Mouse (Mus musculus) ZHBTc4 (cell line): ENCODE measurements at regions not wholly inside any gene's neighbourhood (a gene's known extent, or its start where the extent isn't known, plus 50 kb on each side); places are given as distances from the start of the nearest gene placed in this dataset.

Experiments
- DNase-seq: peaks from one replicate; pipeline ENCODE4 v3.0.0-alpha.2; 2011; ENCODE audit warnings: low read depth, low spot score

DNA sequence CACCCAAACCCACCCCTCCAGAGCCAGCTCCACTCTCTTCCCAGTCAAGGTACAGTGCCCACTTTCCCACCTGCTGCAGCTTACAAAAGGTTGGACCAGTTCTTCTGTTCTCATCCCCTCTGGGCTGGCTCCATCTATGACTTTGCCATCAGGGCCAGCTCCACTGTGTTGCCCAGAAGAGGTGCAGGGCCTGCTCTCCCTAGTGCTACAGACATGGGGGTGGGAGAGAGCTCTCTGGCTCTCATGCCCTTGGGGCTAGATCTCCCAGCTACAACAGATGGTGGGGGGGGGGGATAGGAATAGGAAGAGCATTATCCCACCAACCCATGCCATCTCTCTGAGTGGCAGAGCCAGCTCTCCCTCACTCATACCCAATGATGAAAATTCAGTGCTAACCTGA is 219.6 kb upstream of the G2e3 start:
- DNase-seq: no peak

DNA sequence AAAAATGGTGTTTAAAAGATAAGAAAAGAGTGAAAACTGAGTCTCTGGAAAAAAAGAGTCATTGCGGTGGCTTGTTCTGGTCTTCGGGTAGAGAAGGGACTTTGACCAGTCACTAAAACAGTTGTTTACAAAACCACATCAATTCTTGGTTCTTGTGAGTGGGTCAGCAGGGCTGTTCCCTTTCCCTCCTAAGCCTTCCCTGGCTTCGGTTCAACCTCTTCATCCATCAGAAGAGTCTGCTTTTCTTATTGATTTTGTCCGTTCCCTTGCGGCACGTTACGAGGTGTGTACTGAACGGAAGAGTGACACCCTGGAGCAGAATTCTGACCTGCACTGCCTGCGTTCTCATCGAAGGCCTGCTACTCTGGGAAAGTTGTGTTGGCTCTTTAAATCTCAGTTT is 229.1 kb upstream of the G2e3 start:
- DNase-seq: no peak

DNA sequence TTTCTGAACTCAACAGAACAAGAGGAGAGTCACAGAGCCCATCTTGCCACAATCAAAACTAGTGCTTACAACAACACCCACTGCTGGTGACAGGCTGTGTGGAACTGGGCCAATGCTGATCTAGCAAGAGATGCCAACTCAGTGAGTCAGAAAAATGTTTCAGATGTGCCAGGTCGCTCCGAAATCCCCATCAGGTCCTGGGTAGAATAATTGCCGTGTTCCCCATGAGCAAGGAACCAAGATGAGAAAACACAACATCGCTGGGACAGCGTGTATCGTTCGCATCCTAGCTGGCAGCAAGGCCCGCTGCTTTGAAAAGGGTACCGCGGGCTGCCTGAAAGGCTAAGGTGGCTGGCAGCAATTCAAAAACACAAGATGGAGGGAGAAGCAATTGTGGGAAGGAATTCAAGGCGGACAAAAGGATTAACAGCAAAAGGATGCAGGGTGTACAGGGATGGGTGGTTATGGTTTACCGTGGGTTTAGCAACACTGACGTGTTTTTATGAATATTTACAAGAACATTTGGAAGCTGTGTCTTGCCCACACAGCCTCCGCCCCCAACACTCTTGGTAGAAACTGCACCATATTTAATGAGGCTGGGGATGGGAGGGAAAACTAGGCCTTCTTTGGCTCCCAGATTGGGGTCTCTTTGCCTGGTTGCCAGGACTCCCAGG is 229.7 kb upstream of the G2e3 start:
- DNase-seq: no peak

DNA sequence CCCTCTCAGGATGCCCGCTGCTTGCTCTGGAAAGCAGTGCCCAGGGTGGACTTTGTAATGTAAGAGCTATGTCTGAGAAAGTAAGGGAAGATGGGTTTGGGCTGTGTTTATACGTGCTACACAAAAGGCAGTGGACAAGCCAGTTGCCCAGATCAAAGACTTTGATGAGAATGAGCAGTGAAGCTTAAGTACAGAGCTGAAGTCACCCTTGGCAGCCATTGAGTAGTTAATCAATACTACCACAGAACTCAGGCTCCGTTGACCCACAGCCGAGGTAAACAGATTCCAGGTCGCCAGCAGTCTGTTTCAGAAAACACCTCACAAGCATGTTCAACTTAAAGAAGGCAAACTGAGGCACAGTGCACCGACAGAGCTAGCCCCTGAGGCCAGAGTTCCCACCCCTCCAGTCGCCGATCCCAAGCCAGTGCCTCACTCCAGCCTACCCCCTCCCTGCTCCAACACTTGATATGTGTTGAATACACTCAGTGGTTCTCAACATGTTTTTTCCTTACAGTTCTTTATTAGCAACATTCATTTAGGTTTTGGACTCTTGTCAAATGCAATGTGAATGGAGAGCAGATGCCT is 230.3 kb upstream of the G2e3 start:
- DNase-seq: no peak

DNA sequence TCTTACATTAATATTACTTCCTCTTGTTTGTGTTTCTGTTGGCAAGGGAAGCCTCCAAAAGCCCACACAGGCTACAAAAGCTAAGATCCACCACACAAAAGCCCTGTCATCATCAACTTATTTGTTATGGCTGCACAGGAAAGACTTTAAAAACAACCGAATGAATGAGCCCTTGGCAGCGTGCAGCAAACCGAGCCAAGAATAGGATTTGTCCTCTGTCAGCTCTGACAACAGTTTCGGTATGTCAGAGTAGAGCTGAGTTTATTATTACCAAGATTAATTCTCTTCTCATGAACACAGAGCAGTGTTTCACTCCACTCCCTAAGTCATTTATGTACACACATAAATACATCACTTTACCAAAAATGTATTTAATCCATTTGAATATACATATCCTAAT is 236.1 kb upstream of the G2e3 start:
- DNase-seq: no peak

DNA sequence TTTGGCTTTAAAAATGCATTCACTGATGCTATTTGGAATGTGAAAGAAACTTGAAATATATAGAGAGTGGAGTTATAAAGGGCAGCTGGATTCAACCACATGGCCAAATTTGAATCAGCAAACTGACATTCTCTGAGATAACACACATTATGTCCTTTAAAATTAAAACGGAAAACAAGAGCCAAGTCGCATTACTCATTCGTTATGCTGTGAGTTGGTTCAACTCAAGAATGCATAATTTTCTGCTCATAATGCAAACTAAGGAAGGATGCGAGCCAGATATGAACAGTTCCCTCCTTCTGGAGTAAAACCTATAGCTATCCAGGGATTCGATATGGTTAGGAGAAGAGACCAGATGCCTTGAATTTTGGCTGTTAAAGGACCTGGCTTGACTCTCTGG is 239.8 kb upstream of the G2e3 start:
- DNase-seq: no peak

DNA sequence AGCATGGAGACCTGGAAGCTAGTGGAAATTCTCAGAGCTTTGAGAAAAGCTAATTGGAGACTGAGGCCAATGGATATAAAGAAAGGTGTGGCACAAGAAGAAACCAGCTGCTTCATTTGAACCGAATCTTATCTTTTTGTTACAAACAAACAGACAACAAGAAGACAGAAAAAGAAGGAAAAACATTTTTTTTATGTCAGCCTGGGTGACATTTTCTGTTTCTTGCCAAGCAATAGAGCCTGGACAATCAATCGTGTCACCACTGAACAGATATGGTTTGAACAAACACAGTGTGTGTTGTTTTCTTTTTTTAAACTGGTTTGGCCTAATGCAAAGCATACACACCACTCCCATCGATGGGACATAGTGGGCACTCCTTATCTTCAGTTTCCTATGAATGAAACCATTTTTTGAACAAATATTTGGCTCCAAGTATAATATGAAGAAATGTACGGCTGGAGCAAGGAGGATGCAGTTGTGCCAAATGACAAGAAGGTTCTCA is 244.3 kb upstream of the G2e3 start:
- no peak for DNase-seq

DNA sequence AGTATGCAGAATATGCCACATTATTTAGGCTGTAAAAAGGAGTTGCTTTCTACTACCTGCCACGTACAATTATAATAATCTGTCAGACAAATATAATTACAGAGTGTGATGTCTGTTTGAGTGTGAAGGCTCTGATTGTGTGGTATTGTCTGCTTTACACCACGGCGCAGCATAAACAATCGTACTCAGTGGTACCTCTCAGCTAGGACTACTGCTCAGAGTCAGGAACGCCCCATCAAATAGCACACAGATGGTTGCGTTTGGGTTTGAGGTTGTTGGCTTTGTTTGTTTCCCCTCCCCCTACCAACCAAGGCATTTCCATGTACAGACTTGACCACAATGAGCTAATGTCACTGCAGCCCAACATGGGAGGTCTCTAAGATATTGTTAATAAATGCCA is 246.2 kb upstream of the G2e3 start:
- DNase-seq: no peak

DNA sequence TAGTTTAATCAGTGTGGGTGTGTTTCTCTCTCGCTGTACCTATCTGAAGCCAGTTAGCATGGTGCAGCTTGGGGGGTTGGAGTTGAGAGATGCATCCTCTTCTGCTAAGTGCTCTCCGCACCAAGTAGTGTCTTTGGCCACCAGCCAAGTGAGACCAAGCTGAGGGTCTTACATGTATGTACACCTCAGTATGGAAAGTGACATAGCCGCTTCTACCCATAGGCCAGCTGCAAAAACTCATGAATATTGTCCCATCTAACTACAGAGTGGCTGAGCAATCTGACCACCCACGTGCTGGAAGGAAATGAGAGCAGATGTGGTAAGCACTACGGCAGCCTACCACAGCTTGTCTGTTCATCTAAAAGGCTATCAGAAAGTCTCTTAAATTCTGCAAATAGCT is 247.0 kb upstream of the G2e3 start:
- no peak for DNase-seq

DNA sequence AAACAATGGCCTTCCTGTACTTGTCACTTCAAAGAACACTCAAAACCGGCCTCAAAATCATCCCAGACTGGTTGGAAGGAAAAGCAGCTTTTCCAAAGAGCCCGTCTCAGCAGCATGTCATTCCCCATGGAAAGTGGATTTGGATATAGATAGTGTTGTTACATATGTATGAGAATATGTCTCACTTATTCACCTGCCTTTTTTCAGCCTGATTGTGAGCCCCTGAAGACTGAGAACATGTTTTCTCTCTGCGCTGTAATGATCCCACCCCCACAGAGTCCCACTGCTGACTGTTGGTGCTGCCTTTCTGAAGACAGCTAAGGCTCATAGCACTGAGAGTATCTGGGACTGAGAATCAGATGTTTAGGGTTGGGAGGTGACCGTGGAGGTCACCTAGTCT is 251.9 kb upstream of the G2e3 start:
- no peak for DNase-seq

DNA sequence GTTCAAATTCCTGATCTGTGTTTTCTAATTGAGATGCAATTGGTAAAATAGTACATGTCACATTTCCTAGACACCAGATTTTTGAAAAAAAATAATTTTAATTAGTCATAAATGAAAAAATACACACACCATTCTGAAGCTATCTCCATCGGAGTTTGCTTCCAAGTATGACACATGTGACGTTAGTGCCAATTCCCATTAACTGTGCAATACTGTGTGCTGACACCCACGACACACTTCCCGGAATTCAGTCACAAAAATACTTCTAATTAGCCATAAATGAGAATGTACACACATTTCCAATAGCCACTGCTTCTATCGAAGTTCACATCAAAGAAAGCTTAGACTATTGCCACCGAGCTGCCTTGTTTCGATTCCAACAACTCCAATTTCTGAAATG is 258.5 kb upstream of the G2e3 start:
- no peak for DNase-seq

DNA sequence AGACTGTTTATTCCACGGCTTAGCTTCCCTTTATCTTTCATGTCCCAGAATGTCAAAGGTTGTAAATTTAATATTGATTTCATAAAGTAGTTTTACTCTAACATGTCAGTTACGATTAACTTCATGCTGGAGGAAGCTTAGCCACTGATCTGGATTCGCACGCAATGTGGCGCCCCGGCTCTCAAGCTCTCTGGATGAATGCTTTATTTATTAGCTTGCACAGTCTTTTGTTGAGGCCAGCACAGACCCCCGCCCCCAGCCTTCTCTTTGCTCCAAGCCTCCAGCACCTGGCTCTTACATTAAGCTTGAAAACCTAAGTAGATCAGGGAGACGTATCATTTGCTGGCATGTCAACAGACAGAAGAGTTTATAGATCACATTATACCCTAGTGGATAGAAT is 266.1 kb upstream of the G2e3 start:
- no peak for DNase-seq

DNA sequence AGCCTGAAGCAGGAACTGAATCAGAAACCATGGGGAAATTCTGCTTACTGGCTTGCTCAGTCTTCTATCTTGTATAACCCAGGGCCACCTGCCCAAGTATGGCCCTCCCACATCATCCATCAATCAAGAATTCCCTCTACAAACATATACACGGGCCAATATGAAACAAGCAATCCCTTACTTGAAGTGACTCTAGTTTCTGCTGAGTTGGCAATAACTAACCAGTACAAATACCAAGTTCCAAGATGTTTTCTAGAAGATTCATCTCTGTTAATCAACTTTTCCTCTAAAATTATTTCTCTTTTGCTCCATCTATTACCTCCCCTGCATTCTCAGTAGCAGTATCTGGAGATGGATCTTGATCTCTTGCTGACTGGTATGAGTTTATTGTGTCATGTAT is 274.4 kb upstream of the G2e3 start:
- no peak for DNase-seq

DNA sequence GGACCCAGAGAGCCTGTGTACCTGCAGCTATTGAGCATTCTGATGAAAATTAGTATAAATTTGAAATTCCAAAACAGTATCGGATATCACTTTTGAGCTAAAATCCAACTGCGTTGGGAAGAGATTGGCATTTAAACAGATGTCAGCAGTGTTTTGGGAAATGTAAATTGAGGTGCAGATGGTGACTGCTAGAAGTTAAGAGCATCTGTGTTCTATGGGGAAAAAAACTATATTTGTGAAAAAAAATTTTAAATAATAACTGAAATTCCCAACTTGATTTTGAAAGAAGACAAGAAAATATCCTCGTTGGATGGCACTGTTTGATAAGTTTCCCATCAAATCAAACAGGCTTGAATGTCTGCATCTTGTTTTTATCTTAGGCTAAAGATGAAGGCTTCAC is 286.9 kb upstream of the G2e3 start:
- no peak for DNase-seq

DNA sequence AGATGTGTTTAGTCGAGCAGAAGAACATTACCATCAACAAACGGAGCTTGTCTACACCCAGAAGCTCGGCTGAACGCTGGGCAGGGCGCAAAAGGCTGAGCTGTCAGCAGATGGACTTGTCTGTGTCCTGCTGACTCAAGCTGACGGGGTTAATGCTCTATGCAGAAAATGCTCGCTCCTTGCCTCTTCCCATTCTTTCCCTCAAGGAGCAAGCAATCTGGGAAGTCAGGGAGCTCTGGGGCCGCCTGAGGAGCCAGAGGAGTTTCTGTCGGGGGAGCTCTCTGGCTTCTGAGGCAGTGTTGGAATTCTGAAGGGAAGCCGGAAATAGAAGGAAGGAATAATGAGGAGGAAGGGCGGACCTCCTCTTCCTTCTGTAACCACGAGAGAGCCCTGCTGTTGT is 289.3 kb upstream of the G2e3 start:
- peak; percentile 7 for DNase-seq

DNA sequence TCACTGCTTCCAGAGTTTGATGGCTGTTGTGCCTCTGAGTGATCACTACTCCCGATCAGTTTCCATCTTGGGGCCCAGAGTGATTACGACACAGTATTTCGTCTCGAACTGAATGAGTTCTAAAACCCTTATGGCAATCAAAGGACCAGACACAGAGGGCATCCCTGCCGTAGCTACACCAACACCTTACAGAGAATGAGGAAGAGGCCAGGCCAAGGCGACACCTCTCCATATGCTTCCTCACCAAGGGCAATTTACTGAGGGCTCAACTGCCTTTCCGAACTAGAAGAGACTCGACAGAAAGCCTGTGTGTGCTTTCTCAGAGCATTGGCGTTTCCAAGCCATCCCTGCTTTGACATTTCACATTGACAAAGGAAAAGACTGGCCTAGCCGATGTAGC is 289.8 kb upstream of the G2e3 start:
- no peak for DNase-seq

DNA sequence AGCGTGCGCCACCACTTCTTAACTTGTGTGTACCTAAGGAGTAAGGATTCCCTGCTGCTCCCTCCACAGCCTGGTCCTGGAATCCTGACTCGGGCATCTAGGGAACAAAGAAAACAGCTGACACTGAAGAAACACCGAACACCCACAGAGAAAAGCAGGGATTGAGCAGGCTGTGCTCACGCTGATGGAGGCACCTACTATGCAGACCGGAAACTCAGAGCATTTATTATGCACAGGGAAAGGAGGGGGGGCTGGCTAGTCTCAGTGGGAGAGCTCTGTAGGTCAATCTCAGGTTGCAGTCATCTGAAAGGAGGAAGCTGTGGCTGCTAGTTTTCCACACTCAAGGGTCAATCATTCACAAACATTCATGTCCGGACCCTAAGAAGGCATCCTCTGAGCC is 300.7 kb upstream of the G2e3 start:
- peak; percentile 74 for DNase-seq

DNA sequence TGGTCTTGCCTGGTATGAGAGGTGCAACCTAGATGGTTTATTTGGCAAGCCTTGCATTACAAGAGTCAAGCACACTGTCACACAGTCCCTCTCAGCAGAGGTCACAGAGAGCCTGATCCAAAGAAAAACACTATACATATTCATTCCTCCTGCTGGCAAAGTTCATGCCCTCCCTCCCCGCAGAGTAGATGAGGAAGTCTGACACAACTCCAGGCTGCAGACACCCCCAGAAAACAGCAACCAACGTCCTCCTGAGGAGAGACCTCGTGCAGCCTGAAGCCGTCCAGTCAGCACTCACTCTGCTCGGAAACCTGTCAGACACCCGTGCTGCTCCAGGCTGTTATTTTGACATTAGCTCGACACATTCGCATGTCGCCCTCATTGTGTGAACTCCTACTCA is 302.4 kb upstream of the G2e3 start:
- peak; percentile 3 for DNase-seq

DNA sequence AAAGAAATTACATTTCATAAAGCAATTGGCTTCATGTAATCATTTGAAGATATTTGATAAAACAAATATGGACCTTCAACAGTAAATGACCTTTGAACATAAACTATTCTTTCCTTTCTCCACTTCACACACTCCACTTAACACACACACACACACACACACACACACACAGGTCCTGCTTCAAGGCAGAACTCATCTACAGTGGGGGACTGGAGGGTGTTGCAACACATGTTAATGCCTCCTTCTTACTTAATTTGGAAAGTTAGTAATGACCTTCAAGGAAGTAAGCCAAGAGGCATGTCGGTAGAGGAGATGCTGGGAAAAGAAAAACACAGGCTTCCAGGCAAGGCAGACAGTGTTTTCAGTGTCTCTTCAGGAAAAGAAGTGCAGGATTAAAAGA is 302.8 kb upstream of the G2e3 start:
- DNase-seq: no peak

DNA sequence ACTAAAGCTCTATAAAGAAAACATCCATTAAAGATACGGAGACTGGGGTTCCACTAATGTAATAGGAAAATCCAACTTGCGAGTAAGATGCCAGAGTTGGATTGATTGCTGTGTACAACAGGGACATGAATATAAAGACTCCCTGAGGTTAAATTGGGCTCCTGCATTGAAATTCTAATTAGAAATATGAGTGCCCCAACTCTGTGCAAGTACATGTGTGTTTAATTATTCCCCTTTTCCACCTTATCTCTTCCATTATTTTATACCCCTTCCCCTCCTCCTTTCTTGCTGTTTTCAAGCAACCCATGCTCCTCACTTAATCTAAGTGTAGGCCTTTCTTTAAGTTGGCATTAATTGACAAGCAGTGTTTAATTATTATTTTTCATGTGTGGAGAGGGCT is 315.7 kb upstream of the G2e3 start:
- DNase-seq: no peak

DNA sequence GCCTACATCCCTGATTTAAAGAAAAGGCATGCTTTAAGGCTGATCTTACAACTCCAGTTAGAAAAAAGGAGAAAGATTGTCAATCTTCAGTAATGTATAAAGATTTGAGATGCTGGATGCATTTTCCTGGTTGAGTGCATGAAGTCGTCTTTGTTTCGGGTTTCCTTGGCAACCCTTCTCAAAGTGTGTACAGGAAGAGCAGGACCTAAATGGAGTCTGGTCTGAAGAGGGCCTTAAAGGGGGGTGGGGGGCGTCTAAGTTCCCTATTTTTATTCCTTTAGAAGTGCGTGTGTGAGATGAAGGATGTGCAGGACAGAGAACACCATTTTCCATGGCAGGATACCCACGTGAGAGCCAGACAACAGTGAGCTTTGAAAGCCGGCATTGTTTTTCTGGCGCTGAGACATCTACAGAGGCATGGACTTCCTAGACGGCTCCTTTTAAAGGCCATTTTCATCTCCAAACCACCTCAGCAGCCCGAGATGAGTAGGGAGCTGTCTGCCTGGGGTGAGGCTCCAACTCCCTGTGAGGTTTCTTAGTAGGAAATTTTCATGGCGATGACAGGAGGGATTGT is 319.2 kb upstream of the G2e3 start:
- DNase-seq: no peak

DNA sequence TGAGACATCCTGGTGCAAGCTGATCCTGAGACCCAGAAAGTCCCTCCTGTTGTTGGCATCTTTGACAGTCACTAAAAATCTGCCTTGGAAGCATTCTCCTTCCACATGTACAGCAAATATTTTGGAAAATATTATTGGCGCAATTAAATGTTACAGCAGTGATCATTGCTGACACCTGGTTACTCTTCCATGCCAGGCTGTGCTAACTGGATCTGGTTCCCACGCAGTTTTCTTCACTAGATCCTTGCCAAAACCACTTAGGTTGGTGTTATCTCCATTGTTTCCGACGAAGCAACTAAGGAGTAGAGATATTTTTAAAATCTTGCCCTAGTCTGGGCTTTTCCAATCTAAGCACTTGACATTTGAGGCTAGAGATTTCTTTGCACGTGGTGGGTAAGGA is 321.8 kb upstream of the G2e3 start:
- DNase-seq: no peak

DNA sequence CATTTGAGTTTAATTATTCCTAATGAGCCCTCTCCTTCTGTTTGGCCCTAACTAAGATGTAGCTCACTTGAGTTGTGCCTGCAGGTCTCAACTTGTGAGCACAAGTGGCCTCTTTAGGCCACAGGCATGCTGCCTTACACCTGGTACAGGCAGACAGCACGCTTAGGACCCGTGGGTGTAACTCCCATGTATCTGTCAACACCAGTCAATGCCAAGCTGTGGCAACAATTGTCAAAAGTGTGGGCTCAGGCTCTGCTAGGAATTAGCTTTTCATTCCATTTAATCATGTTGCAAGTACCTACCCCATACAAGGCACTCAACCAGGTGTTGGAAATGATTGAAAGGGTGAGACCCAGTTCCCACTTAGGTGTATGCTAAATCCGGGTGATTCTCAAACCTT is 322.3 kb upstream of the G2e3 start:
- no peak for DNase-seq
